9 mouse cellular contexts compared by ENCODE assay signal in the genomic region with DNA sequence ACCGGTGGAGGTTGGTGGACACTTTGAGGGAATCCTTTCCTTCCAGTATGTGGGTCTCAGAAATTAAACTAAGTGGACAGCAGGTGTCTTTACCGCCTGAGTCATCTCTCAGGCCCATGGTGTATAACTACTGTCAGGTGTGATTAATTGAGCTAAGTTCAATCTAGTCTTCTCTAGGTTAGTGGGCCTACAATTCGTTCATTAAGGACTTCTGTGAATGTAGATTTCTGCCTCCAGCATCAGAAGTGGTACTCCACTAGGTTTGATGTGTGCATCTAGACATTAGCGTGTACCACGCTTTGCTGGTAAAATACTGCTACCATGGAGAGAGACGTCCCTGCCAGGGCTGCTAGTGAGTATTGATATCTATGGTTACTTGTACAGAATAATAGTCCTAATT. TPM values are rescaled to one million over a fixed set of nuclear protein-coding genes. Genes with fewer than 3 reads are reported as not detected.
DNase-seq lines count a peak whose midpoint lies in the region; ATAC-seq and TF ChIP-seq lines count a peak whose summit lies in the region.
"Had no signal": no experiment of that assay in that cellular context is flagged by ENCODE, and none has a peak within 500 bp of the region (broad histone marks: within the 10 kb centered on the region; RNA-seq: fewer than 3 reads in every experiment).

No protein-coding gene starts in this region.

- peaks cover 14% of the 10 kb centered on the region for H3K4me1 ChIP-seq in heart, embryonic 13.5 days
- H3K4me1 ChIP-seq in ES-E14 (ENCODE audit: control insufficient read depth in 2 of 2, insufficient read depth in 2 of 2, low read length in 2 of 2, poor library complexity in 1 of 2) = peaks cover 0 to 3% of the 10 kb centered on the region in 2 experiments; a peak in 1 of 4 replicates
- no peaks in the 10 kb centered on the region for H3K4me1 ChIP-seq in forebrain, postnatal 0 days (ENCODE audit: insufficient read depth)

- ATAC-seq in heart, embryonic 13.5 days (ENCODE audit: extremely low read depth, insufficient number of reproducible peaks, low FRiP score, low TSS enrichment) = no peak
- ATAC-seq in forebrain, postnatal 0 days = no peak

- H3K4me3 ChIP-seq in heart, embryonic 13.5 days = peak overlapping the region; percentile 68
- peak overlapping the region; percentile 79 to 87 for H3K4me3 ChIP-seq in ES-E14 (ENCODE audit: insufficient read depth in 1 of 2, low read depth in 1 of 2, low read length in 2 of 2, poor library complexity in 1 of 2, severe bottlenecking in 1 of 2)
- H3K4me3 ChIP-seq in forebrain, postnatal 0 days (ENCODE audit: low read depth, low read length) = peak overlapping the region; percentile 64
- peak overlapping the region; percentile 69 for H3K4me3 ChIP-seq in macrophage (ENCODE audit: inconsistent target)

- TF ChIP-seq CTCF in forebrain, postnatal 0 days (IDR thresholded peaks at IDR 0.05; ENCODE audit: low read depth) = no peak

- H3K27me3 ChIP-seq in heart, embryonic 13.5 days (replicated peaks) = no peaks in the 10 kb centered on the region
- H3K27me3 ChIP-seq in forebrain, postnatal 0 days (ENCODE audit: insufficient read depth, low read length) = no peaks in the 10 kb centered on the region
- H3K27me3 ChIP-seq: Patski had no signal

- H3K27ac ChIP-seq in heart, embryonic 13.5 days (replicated peaks) = no peak overlapping the region; the same call in 1 of the 2 replicates
- no peak overlapping the region for H3K27ac ChIP-seq in ES-E14 (ENCODE audit: insufficient read depth, low read depth, low read length, poor library complexity, severe bottlenecking)
- no peak overlapping the region for H3K27ac ChIP-seq in forebrain, postnatal 0 days (ENCODE audit: low read depth, low read length)
- H3K27ac ChIP-seq in macrophage = no peak overlapping the region

- peak overlapping the region; percentile 75 for H3K4me2 ChIP-seq in heart, embryonic 13.5 days
- peak overlapping the region; percentile 58 for H3K4me2 ChIP-seq in forebrain, postnatal 0 days (ENCODE audit: low read depth)

- in situ Hi-C loops in ES-E14 (cut with MboI; ENCODE audit: low sequenced_read_pairs in 2 of 2, unreplicated experiment in 2 of 2) = loop anchor here in 1 of 2 experiments (10.0 kb wide), 1 partner anchor 142 kb away; no protein-coding TSS in a partner anchor

- 40% methylated on average over 6 of the region's 6 CpGs for WGBS in heart, embryonic 13.5 days
- WGBS in forebrain, postnatal 0 days = 50% methylated on average over 6 of the region's 6 CpGs
- WGBS in macrophage (ENCODE audit: missing documents) = 66% methylated on average over 6 of the region's 6 CpGs

- H3K9me3 ChIP-seq in heart, embryonic 13.5 days = no peaks in the 10 kb centered on the region
- H3K9me3 ChIP-seq in ES-E14 (ENCODE audit: control insufficient read depth, insufficient read depth, low read depth, low read length) = no peaks in the 10 kb centered on the region
- no peaks in the 10 kb centered on the region for H3K9me3 ChIP-seq in forebrain, postnatal 0 days (ENCODE audit: low read length)

- peaks cover 37% of the 10 kb centered on the region for H3K79me2 ChIP-seq in macrophage (ENCODE audit: inconsistent target)

- no peak for DNase-seq in heart, adult 18-20 months
- DNase-seq in ES-E14 (ENCODE audit: low read depth, low spot score) = no peak
- DNase-seq in forebrain, postnatal 0 days = no peak
- no peak for DNase-seq in urinary bladder, postnatal 10 days (ENCODE audit: low spot score)
- no peak for DNase-seq in frontal cortex, postnatal 10 days (ENCODE audit: low spot score in 2 of 2)
- DNase-seq in adrenal gland, adult 8-10 months = no peak

- H3K9ac ChIP-seq in heart, embryonic 13.5 days = peak overlapping the region; percentile 79
- H3K9ac ChIP-seq in ES-E14 (ENCODE audit: insufficient read depth, low read depth, low read length, poor library complexity, severe bottlenecking) = peak overlapping the region; percentile 35; the same call in 1 of the 2 replicates
- 0 out of 2 replicates have a peak overlapping the region, but pooled peaks have one; percentile 64 for H3K9ac ChIP-seq in forebrain, postnatal 0 days

- peaks cover 26% of the 10 kb centered on the region for H3K36me3 ChIP-seq in heart, embryonic 13.5 days
- H3K36me3 ChIP-seq in ES-E14 (ENCODE audit: control insufficient read depth, insufficient read depth, low read length, poor library complexity, severe bottlenecking) = peaks cover 5% of the 10 kb centered on the region
- H3K36me3 ChIP-seq in forebrain, postnatal 0 days (ENCODE audit: insufficient read depth) = no peaks in the 10 kb centered on the region
- H3K36me3 ChIP-seq in macrophage (ENCODE audit: inconsistent target) = peaks cover 18% of the 10 kb centered on the region; the same call in 1 of the 2 replicates

TF ChIP-seq in ES-E14, 5 proteins besides CTCF, POLR2A, EP300 and RAD21:
- TF ChIP-seq ZC3H11A (IDR thresholded peaks at IDR 0.05; ENCODE audit: borderline replicate concordance, low read depth, low read length) (no peak), CHD2 (IDR thresholded peaks at IDR 0.05; ENCODE audit: low read depth, low read length) (no peak)

RNA-seq across cellular contexts. Expression of a gene that starts 1.0 kb away (rescaled TPM):
- 23.6 and 24.8 TPM in 2 replicates for polyA plus RNA-seq in heart, embryonic 13.5 days (2015; fragmentation: Nextera tagmentation; extraction: Ambion mirVana)
- total RNA-seq in heart, adult 18-20 months (2021) = 10 to 100 TPM; 16.9 to 17.2 TPM
- total RNA-seq in ES-E14 (2012; rRNA removed) = 25.4 and 34.6 TPM in 2 replicates
- 9.8 and 11.2 TPM in 2 replicates for total RNA-seq in forebrain, postnatal 0 days (2014; rRNA removed)
- polyA plus RNA-seq in forebrain, postnatal 0 days (2015; fragmentation: Nextera tagmentation; extraction: Ambion mirVana) = 10.6 and 12.2 TPM in 2 replicates
- 10 to 100 TPM in 25 of 26 experiments, 1 to 10 TPM in 1; 7.8 to 98.3 (median 54.7) TPM for total RNA-seq in macrophage (2018; cell fraction: chromatin; rRNA removed)
- total RNA-seq in macrophage (2018; cell fraction: cytosol; rRNA removed) = 10 to 100 TPM; 14.2 to 35.1 (median 23.2) TPM
- 10 to 100 TPM in 24 of 26 experiments, 1 to 10 TPM in 2; 9.3 to 69.0 (median 45.6) TPM for total RNA-seq in macrophage (2018; cell fraction: nucleus; rRNA removed)
- polyA plus RNA-seq in macrophage (2018) = 16.2 to 32.5 TPM (median 30.8 TPM) in 3 replicates
- 10 to 100 TPM; 24.6 to 28.2 (median 26.8) TPM for total RNA-seq in adrenal gland, adult 8-10 months (2022)
